21 mouse cellular contexts compared by ENCODE assay signal in genomic region chr2:102364565-102365200, GRCm38 (mm10). TPM values are rescaled to one million over a fixed set of nuclear protein-coding genes. Genes with fewer than 3 reads are reported as not detected.
DNase-seq lines count a peak whose midpoint lies in the region; ATAC-seq and TF ChIP-seq lines count a peak whose summit lies in the region.
"Had no signal": no experiment of that assay in that cellular context is flagged by ENCODE, and none has a peak within 500 bp of the region (broad histone marks: within the 10 kb centered on the region; RNA-seq: fewer than 3 reads in every experiment).

No protein-coding gene starts in this region.

- no peaks in the 10 kb centered on the region for H3K36me3 ChIP-seq in liver, embryonic 12.5 days
- H3K36me3 ChIP-seq: neural tube, embryonic 13.5 days had no signal

- H3K9ac ChIP-seq in liver, embryonic 12.5 days: peak overlapping the region; percentile 35; the same call in 1 of the 2 replicates
- H3K9ac ChIP-seq: neural tube, embryonic 13.5 days had no signal

- TF ChIP-seq CTCF in layer of hippocampus, adult 2 months (conservative IDR thresholded peaks at IDR 0.05): no peak
- no peak for TF ChIP-seq CTCF in olfactory bulb, adult 2 months (IDR thresholded peaks at IDR 0.05; ENCODE audit: insufficient read depth, low read depth, low read length)

- no peaks in the 10 kb centered on the region for H3K27me3 ChIP-seq in liver, embryonic 12.5 days (replicated peaks)
- H3K27me3 ChIP-seq: neural tube, embryonic 13.5 days; Patski had no signal

- peaks cover 65% of the 10 kb centered on the region for H3K4me1 ChIP-seq in liver, embryonic 12.5 days
- H3K4me1 ChIP-seq in olfactory bulb, adult 2 months (ENCODE audit: control insufficient read depth, insufficient read depth, low read length): peaks cover 2% of the 10 kb centered on the region; the same call in 1 of the 2 replicates

- peak overlapping the region; percentile 32; the same call in 1 of the 2 replicates for H3K27ac ChIP-seq in layer of hippocampus, adult 2 months
- H3K27ac ChIP-seq in liver, embryonic 12.5 days: peak overlapping the region; percentile 88
- peak overlapping the region; percentile 3; the same call in 1 of the 2 replicates for H3K27ac ChIP-seq in olfactory bulb, adult 2 months (ENCODE audit: insufficient read depth, low read depth, low read length)
- H3K27ac ChIP-seq: neural tube, embryonic 13.5 days had no signal

- 41% methylated on average over 4 of the region's 4 CpGs for WGBS in liver, embryonic 12.5 days (ENCODE audit: insufficient replicate concordance)
- 82% methylated on average over 4 of the region's 4 CpGs for WGBS in olfactory bulb, adult 2 months

- H3K9me3 ChIP-seq in liver, embryonic 12.5 days (replicated peaks): no peaks in the 10 kb centered on the region
- H3K9me3 ChIP-seq: neural tube, embryonic 13.5 days had no signal

- no peak overlapping the region for H3K4me3 ChIP-seq in layer of hippocampus, adult 2 months
- no peak overlapping the region for H3K4me3 ChIP-seq in liver, embryonic 12.5 days
- no peak overlapping the region for H3K4me3 ChIP-seq in olfactory bulb, adult 2 months (ENCODE audit: insufficient read depth, low read depth, low read length)
- H3K4me3 ChIP-seq: neural tube, embryonic 13.5 days had no signal

- DNase-seq in layer of hippocampus, adult 2 months (ENCODE audit: low spot score in 2 of 2): no peak
- DNase-seq in layer of hippocampus, postnatal 10 days (ENCODE audit: low spot score in 2 of 2): no peak
- DNase-seq in c-Kit-negative CD71-positive TER-119-positive erythroid progenitor cells, embryonic 14.5 days (ENCODE audit: low read depth, low spot score): peak; percentile 29
- no peak for DNase-seq in adrenal gland, postnatal 10 days
- DNase-seq in ovary, postnatal 14 days (ENCODE audit: low spot score): no peak
- DNase-seq in frontal cortex, adult 2 months (ENCODE audit: extremely low spot score in 1 of 2, low spot score in 1 of 2): no peak
- DNase-seq: adrenal gland, postnatal 25 days; cerebellum, postnatal 25 days; heart, postnatal 4 days; kidney, postnatal 10 days; layer of hippocampus, adult 9-11 months; thymus, postnatal 25 days had no signal

- peak overlapping the region; percentile 42 for H3K4me2 ChIP-seq in liver, embryonic 12.5 days
- H3K4me2 ChIP-seq: neural tube, embryonic 13.5 days had no signal

- ATAC-seq in liver, embryonic 12.5 days: peak; percentile 88
- ATAC-seq: activated CD4-positive, CD25-positive, alpha-beta regulatory T cell, adult 4 months; forebrain, embryonic 14.5 days; hindbrain, embryonic 16.5 days; intestine, postnatal 0 days; lung, postnatal 0 days; Patski had no signal

- no peak for TF ChIP-seq POLR2A in olfactory bulb, adult 2 months (IDR thresholded peaks at IDR 0.05; ENCODE audit: insufficient read depth, low read depth, low read length)

RNA-seq across cellular contexts. Expression of gene Trim44, which starts 42.9 kb away (rescaled TPM):
- total RNA-seq in layer of hippocampus, adult 2 months (2021): 100 to 1,000 TPM; 169 to 171 TPM
- total RNA-seq in layer of hippocampus, postnatal 10 days (2021): 100 to 1,000 TPM; 162 to 165 TPM
- polyA plus RNA-seq in liver, embryonic 12.5 days (2016; fragmentation: Nextera tagmentation; extraction: Ambion mirVana): 21.2 and 21.3 TPM in 2 replicates
- polyA plus RNA-seq in olfactory bulb, adult 2 months (2012; ENCODE audit: insufficient read depth, insufficient read length, low replicate concordance, missing spikeins): 108 and 163 TPM in 2 replicates
- 10 to 100 TPM; 58.0 to 64.2 TPM for total RNA-seq in adrenal gland, postnatal 10 days (2021)
- 143 and 157 TPM in 2 replicates for polyA plus RNA-seq in frontal cortex, adult 2 months (2012; rRNA removed)

Comparison
In these comparisons a context has a peak if more than half of its experiments do, and no peak if none do; other contexts are left out.
1. H3K27ac ChIP-seq: peak in every context shown above with its lines; median percentile 88 in liver, embryonic 12.5 days; 32 in layer of hippocampus, adult 2 months; 3 in olfactory bulb, adult 2 months.